Mouse (Mus musculus) thymus, postnatal 0 days (tissue): Measurements from ENCODE around the gene Cdc42se1. TPM values are rescaled to one million over a fixed set of nuclear protein-coding genes. Genes with fewer than 3 reads are reported as not detected.
A peak's percentile ranks its signal among the peaks of the same experiment; 100 is the strongest.

ENCODE experiments used
- DNase-seq: peaks from one replicate; pipeline ENCODE4 v3.0.0-alpha.2; 2015; ENCODE audit warnings: low spot score
- polyA plus RNA-seq: library from polyadenylated mRNA; unstranded; fragments of >200 nt; fragmentation: Nextera tagmentation; extraction: Ambion mirVana; gene quantifications from 2 replicates; pipeline ENCODE4 v1.2.1, GENCODE M21; 2015

The Cdc42se1 gene
- polyA plus RNA-seq, 1 experiment from 2014 or later, result 178 TPM

DNA sequence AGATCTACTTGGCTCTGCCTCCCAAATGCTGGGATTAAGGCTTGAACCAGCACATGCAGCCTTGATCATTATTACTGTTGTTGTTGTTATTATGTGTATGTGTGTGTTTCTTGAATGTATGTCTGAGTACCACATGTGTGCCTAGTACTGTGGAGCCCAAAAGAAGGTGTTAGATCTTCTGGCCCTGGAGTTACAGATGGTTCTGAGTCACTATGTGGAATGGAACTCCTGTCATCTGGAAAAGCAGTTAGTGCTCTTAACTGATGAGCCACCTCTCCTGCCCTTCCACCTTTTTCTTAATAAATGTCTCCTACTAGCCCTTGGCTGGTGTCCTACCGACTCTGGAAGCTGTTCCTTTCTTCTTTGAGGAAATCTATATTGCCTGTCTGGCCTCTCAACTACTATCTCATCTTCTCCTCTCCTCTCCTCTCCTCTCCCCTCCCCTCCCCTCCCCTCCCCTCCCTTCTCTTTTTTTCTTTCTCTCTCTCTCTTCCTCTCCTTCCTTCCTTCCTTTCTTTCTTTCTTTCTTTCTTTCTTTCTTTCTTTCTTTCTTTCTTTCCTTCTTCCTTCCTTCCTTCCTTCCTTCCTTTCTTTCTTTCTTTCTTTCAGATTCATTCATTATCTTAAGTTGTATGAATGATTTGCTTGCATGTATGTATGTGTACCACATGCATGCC lies 19.3 kb downstream of the Cdc42se1 start:
- no peak for DNase-seq

DNA sequence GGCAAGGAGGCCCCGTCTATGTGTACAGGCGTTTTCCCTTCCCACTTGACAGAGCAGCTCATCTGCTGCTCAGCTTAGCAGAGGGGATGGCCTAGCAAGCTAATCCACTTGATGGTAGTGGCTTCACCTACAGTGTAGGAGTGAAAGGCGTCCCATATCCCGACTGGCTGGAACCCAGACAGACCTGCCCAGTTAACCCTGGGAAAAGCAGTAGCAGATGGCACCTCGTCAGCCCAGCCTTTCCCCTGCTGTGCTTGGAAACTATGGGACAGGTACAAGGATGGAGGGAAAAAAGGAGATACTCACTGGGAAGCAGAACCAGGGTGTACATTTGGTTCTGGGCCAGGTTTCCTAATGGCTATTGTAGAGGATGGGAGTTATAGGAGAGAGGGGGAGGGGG lies 21.8 kb downstream of the Cdc42se1 start:
- DNase-seq, result no peak

DNA sequence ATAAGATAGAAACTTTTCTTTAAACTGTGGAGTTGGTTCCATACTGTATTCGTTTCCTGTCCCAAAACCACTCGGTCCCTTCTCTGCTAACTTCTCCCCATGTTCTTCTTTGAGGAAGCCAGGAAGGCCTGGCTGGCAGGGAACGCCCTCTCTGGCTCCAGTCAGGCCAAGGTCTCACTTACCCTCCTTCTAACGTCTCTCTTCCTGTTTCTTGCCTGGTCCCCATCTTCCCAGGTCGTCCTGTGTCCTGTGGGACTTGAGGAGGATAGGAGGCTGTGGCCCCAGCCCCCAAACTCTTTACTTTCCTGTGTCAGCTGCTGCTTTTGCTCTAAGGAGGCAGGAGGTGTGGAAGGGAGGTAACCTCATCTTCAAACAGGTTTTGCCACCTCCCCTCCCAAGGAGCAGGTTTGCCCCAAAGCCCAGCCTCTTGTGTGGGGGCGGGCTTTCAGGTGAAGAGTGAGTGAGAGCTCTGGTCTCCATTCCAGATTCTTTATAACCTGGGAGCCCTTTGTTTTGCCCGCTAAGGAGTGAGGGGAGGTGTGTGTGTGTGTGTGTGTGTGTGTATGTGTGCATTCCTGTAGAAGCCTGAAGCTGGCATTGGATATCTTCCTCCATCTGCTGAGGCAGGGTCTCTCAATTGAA lies 22.4 kb downstream of the Cdc42se1 start, which contains the start of gene Bnipl:
TSS of gene Bnipl (minus strand) at position 411 of the 642 bp plus-strand sequence.
- no peak for DNase-seq

DNA sequence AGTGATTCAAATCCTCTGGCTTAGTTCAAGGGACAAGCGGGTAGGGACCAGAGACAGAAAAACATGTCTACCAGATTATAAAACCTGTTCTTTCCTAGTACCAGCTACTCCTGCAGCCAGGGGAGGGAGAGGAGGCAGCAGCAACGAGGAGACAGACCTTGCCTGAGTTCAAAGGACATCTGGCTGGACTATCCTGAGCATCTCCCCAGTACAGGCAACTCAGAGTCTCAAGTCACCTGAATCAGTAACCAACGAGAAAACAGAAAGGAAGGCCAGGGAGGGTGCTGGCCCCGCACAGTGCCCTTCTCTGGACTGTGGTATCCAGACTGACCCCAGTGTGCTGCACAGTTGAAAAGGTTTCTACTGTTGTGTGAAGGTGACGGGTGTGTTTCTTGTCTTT lies 28.4 kb downstream of the Cdc42se1 start:
- DNase-seq, result no peak

DNA sequence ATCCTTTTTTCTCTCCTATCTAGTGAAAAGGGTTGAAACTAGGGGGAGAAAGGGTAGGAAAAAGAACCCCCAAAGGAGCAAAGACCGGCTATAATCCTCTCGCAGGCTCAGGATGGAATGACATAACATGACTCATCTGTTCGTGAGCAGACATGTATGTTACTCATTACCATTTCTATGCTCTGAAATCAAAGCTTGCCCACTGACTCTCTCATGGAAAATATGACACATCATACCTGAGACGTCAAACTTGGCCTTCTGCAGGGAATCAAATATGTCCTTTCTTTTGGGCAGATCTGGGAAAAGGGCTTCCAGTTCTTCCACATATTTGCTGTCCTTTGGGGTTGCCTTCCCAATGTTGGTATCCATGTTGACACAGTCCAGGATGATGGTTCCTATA lies 33.4 kb downstream of the Cdc42se1 start:
- no peak for DNase-seq

DNA sequence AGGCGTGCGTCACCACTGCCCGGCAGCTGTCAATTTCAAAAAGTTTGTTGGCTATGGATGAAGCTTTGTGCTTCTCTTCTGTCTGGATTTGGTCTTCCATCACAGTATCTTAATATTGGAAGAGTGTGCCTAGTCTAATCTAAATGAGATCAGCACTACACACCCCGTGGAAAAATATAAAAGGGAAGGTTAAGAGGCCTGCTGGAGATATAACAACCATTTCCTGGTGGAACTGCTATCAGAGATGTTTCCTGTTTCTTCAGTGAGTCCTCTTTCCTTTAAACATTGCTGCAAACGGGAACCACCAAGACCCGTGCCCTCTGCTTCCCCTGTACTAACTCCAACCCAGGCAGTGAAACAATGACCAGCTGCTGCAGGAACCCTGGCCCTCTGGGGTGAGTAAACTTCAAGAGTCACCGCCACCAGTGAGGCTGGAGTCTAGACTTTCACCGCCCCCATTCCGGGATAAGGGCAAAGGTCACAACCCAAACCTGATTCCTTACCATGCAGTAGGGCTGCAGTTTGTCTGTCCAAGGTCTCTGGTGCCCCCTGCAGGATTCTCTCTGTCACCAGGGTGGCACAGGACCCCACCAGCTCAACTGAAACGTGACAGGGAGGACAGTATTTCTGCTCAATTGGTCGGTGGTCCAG lies 34.7 kb downstream of the Cdc42se1 start:
- peak; percentile 76 for DNase-seq

DNA sequence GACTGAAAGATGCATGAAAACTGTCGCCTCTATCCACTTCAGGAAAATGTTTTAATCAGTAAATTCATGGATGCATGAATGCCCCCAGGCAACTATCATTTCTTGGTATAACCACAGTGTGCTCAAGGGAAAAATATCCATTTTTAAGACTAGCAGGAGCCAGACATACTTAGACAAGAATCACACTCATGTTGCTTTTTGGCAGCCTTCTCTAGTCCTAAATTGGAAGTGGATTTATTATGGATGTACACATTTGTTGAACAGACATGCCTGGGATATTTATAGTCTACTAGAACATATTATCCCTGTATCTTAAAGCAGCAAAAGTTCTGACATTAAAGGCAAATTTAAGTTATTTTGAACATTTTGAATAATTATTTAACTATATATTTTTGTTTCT lies 36.2 kb downstream of the Cdc42se1 start:
- no peak for DNase-seq

DNA sequence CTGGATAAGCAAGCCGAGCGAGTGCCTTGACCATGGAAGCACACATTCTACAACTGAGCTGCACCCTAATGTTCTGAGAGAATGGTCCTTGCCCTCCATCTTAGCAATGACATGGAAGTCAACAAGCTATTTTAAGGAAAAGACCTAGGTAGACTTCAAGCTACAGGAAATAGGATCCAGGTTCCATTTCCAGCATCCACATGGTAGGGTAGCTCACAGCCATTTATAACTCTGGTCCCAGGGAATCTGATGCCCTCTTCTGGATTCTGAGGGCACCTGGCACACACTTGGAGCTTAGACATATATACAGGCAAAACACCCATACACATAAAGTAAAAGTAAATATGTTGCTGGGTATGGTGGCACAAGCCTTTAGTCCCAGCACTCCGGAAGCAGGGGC lies 37.5 kb downstream of the Cdc42se1 start:
- DNase-seq, result no peak

DNA sequence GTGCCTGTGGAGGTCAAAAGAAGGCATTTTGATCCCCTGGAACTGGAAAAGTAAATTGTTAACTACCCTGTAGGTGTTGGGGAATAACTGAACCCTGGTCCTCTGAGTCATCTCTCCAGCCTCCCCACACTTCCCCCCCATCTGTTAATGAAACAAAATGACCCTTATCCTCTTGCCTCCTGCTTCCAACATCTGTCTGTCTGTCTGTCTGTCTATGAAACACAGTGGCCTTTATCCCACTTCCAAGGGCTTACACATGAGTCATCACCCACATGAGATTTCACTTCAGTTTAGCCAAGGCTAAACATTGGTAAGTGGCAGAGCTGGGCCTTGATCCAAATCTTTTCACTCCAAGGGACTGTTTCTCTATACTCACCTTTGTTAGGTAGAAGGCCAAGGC lies 39.3 kb downstream of the Cdc42se1 start:
- no peak for DNase-seq

DNA sequence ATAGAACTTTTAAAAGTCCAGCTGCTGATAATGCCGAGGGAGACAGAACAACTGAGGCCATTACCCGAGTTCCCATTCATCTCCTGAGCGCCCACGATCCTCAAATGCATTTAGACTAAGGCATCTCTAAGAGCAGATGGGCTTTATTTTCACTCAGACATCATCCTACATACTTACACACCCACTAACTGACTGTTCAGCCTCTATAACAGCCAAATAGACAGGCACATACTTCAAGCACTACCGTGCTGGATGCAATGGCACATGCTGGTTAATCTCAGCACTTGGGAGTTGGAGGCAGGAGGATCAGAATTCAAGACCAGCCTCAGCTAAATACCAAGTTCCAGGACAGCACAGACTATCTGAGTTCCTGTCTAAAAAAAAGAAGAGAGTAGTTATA lies 41.3 kb downstream of the Cdc42se1 start:
- no peak for DNase-seq

DNA sequence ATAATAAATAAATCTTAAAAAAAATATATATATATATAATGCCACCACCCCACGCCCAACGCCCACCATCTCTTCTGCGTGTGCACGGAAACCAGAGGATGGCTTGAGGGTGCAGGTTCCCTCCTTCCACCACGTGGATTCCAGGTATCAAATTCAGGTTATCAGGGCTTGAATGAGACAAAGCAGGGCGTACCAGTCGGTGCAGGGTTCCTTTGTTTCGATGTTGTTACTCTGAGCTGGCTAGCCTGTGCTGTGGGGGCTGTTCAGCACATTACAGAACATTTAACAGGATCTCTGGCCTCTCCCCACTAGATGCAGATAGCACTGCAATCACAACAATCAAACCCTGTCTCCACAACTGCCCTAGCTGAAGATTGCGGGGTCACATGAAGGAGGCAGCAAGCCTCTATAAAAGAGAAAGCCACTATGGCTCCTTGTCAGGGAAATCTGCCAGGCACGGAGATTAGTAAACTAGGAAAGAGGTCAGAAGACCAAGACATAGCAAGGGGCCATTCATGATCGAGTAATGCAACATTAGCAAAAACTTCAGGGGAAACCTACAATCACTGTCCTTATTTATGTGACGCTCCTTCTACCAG lies 42.3 kb downstream of the Cdc42se1 start:
- DNase-seq, result no peak

DNA sequence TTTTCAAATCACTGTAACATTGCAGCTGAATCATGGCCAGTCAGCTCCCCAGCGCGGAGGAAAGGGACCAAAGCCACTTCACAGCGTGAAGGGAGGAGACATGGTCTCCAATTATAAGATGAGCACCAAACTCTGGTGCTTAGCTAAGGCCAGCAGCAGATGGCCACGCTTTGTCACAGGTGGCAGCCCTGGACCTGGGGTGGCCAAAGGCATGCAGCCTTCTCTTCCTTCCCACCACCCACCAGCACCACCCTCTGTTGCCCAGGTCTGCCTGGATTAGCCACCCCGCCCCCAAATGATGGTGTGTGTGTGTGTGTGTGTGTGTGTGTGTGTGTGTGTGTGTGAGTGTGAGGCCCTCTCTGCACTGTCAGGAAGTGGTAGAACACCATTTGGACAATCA lies 44.9 kb downstream of the Cdc42se1 start:
- no peak for DNase-seq

DNA sequence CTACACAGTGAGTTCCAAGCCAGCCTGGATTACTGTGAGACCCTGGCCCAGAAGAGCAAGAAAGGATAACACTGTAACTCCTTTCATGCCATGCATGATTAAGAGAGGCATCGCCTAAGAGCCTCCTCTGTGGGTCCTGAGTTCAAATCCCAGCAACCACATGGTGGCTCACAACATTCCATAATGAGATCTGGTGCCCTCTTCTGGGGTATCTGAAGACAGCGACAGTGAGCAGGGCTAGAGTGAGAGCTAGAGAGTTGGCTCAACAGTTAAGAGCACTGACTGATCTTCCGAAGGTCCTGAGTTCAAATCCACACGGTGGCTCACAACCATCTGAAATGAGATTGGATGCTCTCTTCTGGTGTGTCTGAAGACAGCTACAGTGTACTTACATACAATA lies 45.9 kb downstream of the Cdc42se1 start:
- DNase-seq, result no peak

DNA sequence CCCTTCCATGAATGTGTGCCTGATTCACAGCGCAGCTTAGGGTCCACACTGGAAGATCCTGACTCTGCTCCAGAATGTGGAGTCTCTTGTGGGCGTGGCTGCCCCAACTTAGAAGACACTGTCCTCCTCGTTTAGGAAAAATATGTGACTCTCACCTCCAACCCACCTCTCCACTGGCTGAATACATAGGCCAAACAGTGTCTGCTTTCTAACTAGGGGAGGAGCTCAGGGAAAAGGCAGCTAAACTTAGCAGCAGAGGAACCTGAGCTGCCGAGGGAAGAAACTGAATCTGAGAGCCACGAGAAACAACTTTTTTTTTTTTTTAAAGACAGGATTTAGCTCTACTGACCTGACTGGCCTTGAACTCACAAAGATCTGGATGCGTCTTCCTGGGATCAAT lies 46.6 kb downstream of the Cdc42se1 start:
- DNase-seq, result no peak

DNA sequence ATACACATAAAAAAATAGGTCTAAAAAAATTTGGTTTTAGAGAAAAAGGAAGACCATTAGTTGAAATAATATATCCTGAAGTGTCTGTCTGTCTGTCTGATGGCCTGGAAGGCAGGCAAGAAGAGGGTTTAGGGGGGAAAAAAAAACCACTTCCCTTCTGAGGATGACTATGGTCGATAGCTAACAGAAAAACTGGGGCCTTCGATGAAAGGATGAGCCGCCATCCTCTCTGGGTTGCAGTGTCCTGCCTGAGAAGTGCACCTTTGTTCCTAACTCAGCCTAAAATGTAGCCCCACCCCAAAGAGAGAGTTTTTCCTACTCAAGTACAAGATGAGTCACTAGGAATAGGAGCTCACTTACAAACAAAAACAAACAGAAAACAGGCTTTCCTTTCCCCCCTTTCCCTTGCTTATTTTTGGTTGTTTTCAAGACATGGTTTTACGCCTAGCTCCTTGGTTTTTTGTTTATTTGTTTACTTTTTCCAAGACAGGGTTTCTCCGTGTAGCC lies 47.9 kb downstream of the Cdc42se1 start:
- DNase-seq, result peak; percentile 35

DNA sequence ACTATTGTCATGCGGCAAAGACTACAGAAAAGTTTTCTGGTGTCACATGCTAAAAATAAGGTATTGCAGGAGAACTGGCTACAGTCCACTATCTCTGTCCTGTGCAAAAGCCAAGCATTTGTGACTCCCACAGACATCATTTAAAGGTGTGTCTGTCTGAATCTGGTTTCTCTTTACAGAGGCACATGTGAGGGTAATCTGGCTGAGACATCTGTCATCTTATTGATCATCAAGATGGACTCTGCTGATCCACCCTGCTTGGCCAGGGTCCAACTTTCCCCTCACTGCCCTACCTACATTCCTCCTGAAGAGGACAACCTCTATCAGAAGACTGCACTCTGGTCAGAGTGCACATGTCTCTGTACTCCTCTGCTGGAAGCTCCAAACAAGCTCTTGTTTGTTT lies 48.6 kb downstream of the Cdc42se1 start:
- DNase-seq, result no peak

DNA sequence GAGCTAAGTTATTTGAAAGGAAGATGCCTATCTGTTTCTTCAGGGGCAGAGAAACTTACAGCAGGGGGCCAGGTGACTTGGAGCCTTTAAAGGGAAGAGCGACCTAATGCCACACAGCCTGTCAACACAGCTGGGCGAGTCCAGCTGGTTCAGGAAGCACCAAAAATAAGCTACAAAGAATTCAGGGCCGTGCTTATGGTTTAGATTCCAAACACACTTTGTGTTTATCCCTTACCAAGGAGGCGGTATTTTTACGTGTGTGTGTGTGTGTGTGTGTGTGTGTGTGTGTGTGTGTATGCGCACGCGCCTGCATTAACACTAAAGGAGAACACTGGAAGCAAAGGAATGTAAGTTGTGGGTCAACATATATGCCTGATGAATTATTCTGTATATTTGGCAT lies 52.2 kb downstream of the Cdc42se1 start:
- DNase-seq, result peak; percentile 49

DNA sequence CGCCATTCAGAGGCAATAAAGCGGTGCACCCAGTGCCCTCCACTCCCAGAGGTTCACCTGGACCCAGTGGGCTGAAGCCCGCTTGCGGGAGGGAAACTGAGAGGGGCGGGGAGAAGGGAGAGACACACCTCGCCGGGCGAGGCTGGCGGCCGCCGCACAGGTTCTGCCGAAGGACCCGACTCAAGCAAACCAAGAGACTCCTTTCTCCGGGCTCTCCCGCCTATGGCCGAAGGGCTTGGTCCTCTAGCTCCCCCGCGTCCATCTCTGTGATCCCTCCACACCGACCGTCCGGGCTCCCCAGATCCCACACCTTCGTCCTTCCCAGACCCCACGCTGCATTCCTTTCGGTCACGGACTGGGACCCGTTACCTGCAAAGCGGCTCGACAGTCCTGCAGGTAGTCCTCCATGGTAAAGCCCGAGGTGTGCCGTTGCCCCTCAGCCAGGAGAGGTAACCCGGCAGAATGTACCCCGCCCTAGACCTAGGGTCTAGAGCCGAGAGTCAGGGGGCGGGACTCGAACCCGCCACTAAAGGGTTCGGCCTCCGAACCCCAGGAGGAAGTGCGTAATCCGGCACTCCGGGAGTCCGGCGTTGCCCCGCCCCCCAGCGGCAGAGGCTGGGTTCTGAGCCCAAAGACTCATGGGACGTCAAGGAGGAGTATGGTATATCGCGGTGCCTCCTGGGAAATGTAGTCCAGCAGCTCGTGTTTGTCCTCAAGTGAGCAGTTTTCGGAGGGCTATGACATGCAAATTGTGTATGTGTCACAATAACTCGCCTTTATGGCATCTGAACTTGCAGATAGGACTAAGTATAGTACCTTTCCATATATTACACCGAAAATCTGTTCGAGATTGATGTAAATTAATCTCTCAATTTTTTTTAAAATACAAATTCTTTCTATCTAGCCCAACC lies 52.9 kb downstream of the Cdc42se1 start, which contains the start of the genes Mindy1 and Prune1:
TSS of gene Mindy1 (plus strand) at position 130 of the 911 bp plus-strand sequence.
TSS of gene Prune1 (minus strand) at position 861 of the 911 bp plus-strand sequence.
- peak; percentile 99 for DNase-seq

DNA sequence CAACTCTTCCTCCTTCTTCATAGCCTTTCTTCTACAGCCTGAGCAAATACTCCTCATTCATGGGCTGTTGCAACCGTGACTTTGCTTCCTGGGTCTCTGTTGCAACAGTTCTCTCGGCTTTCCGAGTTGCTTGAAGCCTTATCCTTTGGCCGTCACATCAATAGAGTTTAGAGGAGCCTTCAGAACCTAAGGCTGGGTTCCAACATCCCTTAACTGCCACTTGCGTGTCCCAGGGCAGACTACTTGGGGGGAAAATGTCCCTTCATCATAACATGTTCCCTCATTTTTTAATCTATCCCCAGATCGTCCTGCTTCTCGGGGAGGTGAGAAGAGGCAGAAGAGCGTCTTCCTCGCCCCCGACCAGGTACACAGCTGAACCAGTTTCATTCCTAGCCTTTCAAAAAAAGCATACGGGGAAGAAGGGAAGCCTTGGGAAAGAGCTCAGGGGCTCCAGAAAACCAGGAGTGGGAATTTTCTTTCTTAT lies 53.9 kb downstream of the Cdc42se1 start:
- peak; percentile 64 for DNase-seq

DNA sequence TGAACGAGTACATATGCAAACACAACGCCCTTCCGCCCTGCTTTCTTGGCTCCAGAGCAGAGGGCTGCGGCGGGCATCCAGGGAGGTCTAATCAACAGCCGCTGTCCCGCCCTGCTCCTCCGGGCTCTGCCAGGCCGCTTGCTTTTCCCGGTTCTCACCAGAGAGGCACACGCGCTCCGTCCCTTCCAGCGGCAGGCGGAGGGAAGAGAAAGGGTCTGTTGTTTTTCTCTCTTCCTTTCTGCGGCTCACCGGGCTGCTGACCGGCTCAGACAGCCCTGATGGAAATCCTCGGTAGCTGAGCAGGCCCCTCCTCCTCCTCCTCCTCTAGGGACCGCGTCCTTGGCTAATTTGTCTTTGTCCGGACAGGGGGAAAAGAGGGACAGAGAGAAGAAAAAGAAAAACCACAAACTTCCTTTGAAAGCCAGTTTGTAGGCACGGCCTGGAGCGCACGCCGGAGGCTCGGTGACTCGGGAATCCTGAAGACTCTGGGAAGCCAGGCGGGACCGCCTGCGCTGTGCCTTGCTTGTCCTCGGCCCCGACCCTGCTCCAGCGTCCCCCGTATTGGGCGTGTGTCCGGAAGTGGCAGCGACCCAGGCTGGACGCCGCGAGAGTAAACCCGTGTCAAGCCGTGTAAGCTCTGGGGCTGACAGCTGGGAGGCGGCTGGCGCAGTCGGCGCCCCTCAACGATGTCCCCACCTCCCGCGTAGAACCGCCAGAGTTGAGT lies 54.5 kb downstream of the Cdc42se1 start:
- peak; percentile 56 for DNase-seq
